Mouse (Mus musculus): ENCODE data around the gene Rd3. TPM values are rescaled to one million over a fixed set of nuclear protein-coding genes. Genes with fewer than 3 reads are reported as not detected.

Gene Rd3
- polyA plus RNA-seq, 3 experiments from 2014 or later = 0.51 to 0.95 (median 0.88) TPM

Other genes with a start within 250 kb of the Rd3 start
- gene Nek2, start 155.9 kb upstream of the Rd3 start, polyA plus RNA-seq (2017; shearing (Covaris generic)) = 10 to 100 TPM in 1 of 3 experiments, 1 to 10 TPM in 1, under 1 TPM in 1; 0.50 to 17.7 (median 1.4) TPM
- 1 to 10 TPM; 1.3 to 1.6 (median 1.5) TPM for gene Slc30a1, start 70.6 kb upstream of the Rd3 start, polyA plus RNA-seq (2017; shearing (Covaris generic))
- 10 to 100 TPM; 51.7 to 69.8 (median 67.4) TPM for gene Traf5, start 115.2 kb downstream of the Rd3 start, polyA plus RNA-seq (2017; shearing (Covaris generic))
- gene Rcor3, start 160.7 kb downstream of the Rd3 start, polyA plus RNA-seq (2017; shearing (Covaris generic)) = 10 to 100 TPM; 10.9 to 19.9 (median 14.6) TPM
- gene Kcnh1, start 213.4 kb downstream of the Rd3 start, polyA plus RNA-seq (2017; shearing (Covaris generic)) = not detected

Data from inflammation-experienced regulatory T-cells, adult 6 months (primary cell).